Mouse (Mus musculus) urinary bladder, postnatal 25 days (tissue): ENCODE results near the gene Scamp1.

Source experiments
- DNase-seq: peaks from one replicate; pipeline ENCODE4 v3.0.0; 2022; ENCODE audit warnings: low spot score

The Scamp1 gene

DNA sequence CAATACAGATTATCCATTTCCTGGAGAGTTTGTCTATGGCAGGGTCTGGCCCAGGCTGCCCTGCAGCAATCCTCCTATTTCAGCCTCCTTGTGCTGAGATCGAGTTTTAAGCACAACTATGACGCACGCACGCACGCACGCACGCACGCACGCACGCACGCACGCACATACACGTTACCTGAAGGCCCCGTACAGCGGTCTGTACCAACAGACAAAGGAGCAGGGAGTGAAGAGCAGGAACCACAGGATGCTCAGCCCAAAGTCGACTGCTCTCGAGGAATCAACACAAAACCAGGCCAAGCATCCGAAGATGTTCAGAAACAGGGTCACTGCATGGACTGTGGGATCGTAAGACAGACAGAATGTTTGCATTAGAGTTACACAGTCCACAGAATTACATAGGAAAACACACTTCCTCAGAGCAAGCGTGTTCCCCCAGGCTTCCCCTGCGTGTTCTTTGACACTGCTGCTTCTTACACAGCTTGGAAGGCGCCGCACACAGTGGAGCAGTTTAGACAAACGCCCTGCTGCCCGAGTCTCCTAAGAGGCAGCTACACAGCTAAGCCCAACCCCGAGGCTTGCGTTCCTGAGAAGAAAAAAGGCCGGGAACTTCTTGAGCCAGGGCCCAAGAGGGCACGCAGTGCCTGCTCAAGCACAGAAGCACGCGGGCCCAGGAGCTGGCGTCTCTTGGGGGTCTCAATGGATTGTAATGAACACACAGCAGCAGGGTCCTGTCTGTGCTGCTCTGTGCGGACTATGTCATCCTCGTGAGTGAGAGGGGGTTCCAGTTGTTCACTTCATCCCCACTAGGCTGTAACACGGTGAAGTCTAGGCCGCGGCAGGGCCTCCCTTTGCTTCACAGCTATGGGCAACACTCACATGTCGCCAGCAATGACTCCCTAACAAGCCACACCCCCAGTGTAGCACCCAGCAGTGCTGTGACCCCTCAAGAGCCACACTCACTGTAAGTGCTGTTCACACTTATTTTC lies 60.6 kb downstream of the Scamp1 start:
- DNase-seq = no peak

DNA sequence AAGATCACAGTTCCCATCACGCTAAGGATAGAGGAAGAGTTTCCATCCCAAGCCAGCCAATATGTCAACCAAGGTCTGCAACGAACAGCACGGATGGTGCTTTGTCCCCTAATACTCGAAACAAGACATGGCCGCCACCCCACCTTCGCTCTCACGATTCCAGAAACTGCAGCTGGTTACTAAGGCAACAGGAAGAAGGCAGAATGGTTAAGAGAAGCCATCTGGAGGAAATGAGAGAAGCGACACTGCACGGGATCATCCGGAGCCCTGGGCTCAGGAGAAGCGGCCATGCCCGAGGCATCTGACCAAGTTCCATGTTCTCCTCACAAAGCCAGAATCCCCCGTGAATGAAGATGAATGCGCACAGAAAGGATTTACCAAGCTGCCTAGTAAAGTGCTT lies 62.0 kb downstream of the Scamp1 start:
- DNase-seq = no peak

GRCm38 (mm10) chr13:94212716-94213115 lies 72.9 kb downstream of the Scamp1 start:
- no peak for DNase-seq

DNA sequence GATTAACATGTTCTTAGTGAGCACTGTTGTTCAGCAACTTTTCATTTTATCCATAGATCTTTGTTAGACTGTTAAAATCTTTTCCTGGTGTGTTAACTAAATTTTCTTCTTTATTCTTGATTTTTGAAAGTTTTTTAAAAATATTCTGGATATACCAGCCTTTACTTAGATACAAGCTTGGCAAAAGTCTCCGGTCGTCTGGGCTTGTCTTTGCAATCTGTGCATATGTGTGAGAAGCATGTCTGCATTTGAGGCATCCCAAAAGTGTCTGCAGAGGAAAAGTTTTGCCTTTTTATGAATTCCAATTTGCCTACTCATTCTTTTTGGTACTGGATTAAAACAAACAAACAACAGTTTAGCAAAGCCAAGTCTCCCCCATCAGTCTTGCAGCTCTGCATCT lies 73.5 kb downstream of the Scamp1 start:
- no peak for DNase-seq

- DNase-seq = no peak
These were observed 74.2 kb downstream of the Scamp1 start for GRCm38 (mm10) chr13:94211236-94212119.

DNA sequence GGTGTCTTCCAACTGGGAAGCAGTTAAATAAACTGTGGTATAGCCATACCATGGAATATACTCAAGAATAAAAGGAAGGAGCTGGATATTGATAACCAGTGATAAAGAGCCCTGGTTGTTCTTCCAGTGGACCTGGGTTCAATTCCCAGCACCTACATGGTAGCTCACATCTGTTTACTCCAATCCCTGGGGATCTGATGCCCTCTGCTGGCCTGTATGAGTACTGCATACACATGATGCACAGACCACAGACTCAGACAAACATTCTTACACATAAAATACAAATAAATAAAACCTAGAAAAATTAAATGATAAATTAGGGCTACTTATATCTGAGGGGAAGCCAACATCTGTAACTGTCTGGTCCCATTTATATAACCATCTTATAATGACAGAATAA lies 76.8 kb downstream of the Scamp1 start:
- DNase-seq = no peak

DNA sequence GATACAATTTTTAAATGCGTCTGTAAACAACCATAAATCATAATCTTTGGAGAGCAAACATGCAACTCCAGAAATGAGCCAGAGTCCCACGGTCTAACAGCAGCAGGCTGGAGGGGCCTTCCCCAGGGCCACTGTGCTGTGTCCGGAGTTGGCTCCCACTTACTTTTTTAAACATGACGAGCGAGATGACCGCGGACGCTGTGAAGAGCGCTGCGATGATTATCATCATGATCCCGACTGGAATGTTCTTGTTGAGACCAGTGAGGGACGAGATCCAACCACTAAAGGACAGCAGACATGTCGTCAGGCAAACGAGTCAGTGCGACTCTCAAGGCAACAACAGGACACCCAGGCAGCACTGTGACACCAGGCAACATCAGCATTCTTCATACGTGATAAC lies 77.7 kb downstream of the Scamp1 start:
- DNase-seq = no peak

GRCm38 (mm10) chr13:94205234-94205633 lies 80.4 kb downstream of the Scamp1 start:
- DNase-seq = peak; percentile 27

DNA sequence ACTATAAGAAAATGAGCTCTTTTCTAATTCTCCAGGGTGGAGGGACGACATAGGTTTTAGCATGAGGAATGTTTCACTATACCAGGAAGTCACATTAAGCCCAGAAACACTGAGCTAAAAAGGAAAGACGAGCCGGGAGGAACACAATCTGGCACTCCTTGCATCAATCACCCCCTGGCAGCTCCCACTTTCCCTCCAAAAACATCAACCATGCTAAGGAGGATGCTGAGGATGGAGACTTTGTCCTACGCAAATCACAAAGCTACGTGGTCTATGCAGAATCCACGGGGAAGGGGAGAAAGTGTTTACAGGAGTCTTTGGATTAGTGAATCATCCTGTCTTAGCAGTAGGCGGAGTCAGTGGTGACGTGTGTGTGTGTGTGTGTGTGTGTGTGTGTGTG lies 85.8 kb downstream of the Scamp1 start:
- no peak for DNase-seq

GRCm38 (mm10) chr13:94198616-94199015 lies 87.0 kb downstream of the Scamp1 start:
- DNase-seq = no peak

GRCm38 (mm10) chr13:94193227-94193626 lies 92.4 kb downstream of the Scamp1 start:
- DNase-seq = no peak

DNA sequence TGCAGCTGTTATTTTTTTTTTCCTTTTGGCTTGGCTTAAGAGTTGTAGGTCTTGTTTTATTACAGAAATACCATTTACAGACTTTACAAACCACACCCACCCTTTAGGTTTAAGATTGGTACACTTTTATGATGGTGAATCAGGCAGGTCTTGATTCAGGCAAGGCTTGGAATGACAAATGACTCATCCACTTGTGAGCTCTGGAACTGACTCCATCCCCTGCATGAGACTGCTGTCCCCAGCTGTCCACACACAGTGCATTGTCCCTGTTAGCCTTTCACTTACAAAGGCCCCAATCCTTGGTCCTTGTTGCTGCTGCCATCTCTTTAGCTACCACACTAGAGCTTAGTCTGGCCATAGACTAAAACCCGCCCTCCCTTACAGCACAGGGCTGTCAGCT lies 95.3 kb downstream of the Scamp1 start:
- no peak for DNase-seq

DNA sequence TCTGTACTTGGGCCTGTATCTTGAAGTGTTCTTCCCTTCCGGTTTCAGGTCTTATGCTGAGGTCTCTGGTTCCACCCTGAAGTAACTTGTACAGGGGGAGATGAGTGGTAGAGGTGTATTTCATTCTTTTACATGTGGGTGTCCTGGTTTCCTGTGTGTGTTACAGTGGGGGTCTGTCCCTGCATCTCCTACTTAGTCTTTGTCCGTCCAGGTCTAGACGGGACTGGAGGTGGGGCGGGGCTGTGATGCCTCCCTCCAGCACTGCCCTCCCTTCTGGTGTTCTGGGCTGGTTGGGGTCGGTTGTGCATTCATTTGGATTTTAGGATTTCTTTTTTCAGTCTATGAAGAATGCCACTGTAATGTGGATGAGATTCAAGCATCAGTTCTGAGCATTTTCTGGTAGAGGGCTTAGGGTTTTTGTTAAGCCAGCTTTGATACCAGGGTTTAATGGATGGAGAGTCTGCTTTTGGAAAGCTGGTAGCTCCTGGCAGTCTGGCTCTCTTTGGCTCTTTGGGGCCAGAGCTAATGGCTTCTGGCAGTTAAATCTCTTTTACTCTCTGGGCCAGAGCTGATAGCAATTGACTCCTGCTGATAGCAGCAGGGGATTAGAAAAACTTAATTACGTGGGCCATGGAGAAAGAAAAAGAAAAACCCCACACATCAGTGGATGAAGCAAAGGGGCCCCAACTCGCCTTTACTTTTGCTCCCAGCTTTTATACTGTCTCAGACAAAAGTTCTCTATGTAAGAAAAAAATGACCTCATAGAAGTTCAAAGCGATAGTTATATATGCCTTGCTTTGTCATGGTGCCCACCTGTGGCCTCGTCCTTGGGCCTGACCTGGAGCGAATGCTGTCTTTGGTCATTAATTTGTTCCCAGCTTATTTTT lies 97.2 kb downstream of the Scamp1 start:
- DNase-seq = no peak

GRCm38 (mm10) chr13:94185631-94186030 lies 100.0 kb downstream of the Scamp1 start:
- no peak for DNase-seq

- DNase-seq = no peak
These were observed 100.8 kb downstream of the Scamp1 start for GRCm38 (mm10) chr13:94184726-94185456.

- no peak for DNase-seq
These were observed 102.2 kb downstream of the Scamp1 start for GRCm38 (mm10) chr13:94183372-94184021.

- DNase-seq = no peak
These were observed 103.6 kb downstream of the Scamp1 start for GRCm38 (mm10) chr13:94182026-94182425.

DNA sequence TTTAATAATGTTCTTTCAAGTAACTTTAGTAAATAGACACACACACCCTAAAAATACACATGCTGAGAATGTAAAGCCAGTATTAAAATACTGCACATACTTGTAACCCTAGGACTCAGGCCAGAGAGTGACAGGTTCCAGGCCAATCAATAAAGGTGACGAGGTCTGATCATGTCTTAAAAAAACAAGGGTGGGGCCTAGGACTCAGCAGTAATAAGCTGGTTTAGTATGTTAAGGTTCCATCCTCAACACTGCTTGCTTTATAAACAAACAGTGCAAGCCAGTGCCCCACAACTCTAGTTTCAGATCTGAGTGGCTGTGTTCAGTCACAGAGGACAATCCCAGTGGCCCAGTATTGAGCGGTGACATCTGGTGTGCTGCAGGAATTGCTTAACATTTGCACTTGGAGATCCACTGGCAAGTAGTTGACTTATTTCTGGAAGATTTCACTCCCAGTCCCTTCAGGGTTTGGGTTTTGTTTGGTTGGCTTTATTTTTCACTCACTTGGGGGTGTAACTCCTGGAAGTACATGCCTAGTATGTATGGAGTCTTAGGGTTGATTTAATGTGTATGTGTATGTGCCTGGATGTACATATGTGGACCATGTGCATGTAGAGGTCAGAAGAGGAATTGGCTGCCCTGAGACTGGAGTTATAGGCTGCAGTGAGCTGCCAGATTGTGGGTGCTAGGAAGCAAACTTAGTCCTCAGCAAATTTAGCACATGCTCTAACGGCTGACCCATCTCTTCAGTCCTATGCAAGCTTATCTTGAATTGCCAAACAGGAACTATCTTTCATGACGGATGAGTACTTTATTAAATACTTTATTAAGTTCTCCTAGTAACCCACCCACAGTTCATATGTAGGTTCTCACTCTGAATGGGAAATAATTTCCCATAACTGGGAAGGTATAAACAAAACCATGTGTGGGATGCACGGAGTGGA lies 104.9 kb downstream of the Scamp1 start:
- no peak for DNase-seq

- no peak for DNase-seq
These were observed 107.1 kb downstream of the Scamp1 start for GRCm38 (mm10) chr13:94178401-94179040.
